Mouse (Mus musculus) kidney, adult 2 months (tissue): ENCODE measurements at regions not wholly inside any gene's neighbourhood (a gene's known extent, or its start where the extent isn't known, plus 50 kb on each side); places are given as distances from the start of the nearest gene placed in this dataset.

Source experiments
- CTCF ChIP-seq: fragments of 200-500 bp; conservative IDR thresholded peaks from 2 replicates; pipeline ENCODE4 v1.5.1; 2011; ENCODE audit warnings: low read depth, mild to moderate bottlenecking, control low read depth, low read length, moderate library complexity, mixed read lengths; ENCODE audit not compliant: insufficient read depth, insufficient read length
- POLR2A ChIP-seq: fragments of 200-500 bp; IDR thresholded peaks from one replicate; pipeline ENCODE4 v1.6.1; 2011; ENCODE audit warnings: low read depth, low read length, control low read depth

DNA sequence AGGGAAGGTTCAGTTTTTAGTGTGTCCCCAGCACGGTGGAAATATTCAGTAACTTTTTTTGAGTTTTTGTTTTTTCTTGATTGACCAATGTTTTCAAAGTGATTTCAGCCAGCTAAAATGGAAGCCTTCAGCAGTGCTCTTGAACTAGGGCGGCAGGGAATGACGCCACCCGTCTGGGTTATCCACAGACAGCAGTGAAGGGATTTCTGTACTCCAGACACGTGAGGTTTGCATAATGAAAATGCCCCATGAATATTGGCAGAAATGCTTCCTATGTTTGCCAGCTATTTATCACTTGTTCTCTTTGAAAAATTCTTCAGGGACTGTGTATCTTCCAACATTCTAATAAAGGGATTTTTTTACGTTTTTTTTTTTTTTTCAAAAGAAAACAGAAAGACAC lies 221.1 kb downstream of the Cbln4 start:
- TF ChIP-seq CTCF (no peak), POLR2A (no peak)
